Mouse (Mus musculus) adrenal gland, postnatal 10 days (tissue): ENCODE measurements at regions not wholly inside any gene's neighbourhood (a gene's known extent, or its start where the extent isn't known, plus 50 kb on each side); places are given as distances from the start of the nearest gene placed in this dataset.
"Not testable (repeated sequence)": the region's sequence is repeated elsewhere in the genome, so short reads cannot be mapped to it uniquely, and the experiment has no call there.

Experiments
- DNase-seq: peaks from one replicate; pipeline ENCODE4 v3.0.0; 2021; ENCODE audit warnings: mixed read lengths

GRCm38 (mm10) chr8:8973769-8974168 lies 283.4 kb upstream of the Arglu1 start:
- no peak for DNase-seq

DNA sequence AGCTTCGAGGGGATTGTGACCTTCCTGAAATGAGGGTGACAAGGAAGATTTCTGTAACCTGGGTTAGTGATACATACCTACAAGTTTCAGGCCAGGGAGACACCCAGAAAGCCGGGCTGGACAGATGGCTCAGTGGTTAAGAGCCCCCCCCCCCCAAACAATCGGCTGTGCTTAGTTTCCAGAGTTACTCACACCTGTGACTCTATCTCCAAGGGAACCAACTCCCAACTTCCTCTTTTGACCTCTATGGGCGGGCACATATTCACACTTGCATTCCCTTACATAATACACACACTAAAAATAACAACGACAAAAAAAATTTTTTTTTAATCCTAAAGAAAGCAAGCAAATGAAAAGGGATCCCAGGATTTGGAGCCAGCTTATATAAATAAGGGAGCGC lies 283.0 kb upstream of the Arglu1 start:
- no peak for DNase-seq

- no peak for DNase-seq
These were observed 280.5 kb upstream of the Arglu1 start for GRCm38 (mm10) chr8:8970776-8971175.

DNA sequence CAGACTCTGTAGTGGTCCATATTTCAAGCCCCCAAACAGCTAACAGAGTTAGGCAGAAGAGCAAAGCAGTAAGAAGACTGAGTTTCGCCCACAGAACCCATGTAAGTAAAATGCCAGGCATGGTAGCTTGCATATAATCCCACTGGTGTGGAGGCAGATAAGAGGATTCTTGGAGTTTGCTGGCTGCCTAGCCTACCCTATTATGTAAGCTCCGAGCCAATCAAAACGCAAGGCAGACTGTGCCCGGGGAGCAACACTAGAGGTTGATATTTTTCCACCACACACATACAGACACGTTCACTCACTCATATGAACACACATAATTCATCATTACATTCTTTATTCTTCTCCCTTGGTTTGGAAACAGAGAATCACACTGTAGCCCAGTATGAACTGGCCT lies 280.0 kb upstream of the Arglu1 start:
- no peak for DNase-seq

- DNase-seq, result no peak
These were observed 279.0 kb upstream of the Arglu1 start for GRCm38 (mm10) chr8:8969112-8969950.

- no peak for DNase-seq
These were observed 276.3 kb upstream of the Arglu1 start for GRCm38 (mm10) chr8:8966658-8967048.

DNA sequence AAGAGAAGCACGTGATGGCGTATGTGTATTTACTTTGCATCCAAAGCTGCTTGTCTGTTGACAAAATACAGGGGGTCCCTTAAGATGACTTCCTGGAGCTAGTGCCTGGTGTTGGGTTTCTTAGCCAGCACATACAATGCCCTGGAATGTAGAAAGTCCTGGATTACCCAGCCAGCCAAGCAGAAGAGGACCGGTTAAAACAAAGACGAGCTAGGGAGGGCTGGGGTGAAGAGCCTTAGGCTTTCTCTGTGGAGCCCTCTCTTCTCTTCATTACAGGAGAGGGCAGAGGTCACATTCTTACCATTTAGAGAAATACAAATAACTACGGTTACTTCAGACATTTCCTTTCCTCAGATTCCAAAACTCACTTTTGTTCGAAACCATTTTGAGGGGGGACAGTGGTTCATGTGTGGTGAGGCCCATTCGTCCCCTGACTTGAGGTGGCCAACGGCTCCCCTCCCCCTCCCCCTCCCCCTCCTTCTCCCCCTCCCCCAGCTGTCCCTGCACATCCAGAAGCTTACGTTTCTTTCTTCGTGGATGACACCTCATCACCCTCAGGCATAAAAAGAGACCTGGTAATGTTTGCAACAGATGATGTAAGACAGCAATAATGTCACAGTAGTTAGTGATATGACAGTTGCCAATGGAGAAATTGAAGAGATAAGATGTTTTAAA lies 275.8 kb upstream of the Arglu1 start:
- no peak for DNase-seq

- no peak for DNase-seq
These were observed 269.9 kb upstream of the Arglu1 start for GRCm38 (mm10) chr8:8960221-8960620.

GRCm38 (mm10) chr8:8959787-8960093 lies 269.4 kb upstream of the Arglu1 start:
- DNase-seq, result no peak

DNA sequence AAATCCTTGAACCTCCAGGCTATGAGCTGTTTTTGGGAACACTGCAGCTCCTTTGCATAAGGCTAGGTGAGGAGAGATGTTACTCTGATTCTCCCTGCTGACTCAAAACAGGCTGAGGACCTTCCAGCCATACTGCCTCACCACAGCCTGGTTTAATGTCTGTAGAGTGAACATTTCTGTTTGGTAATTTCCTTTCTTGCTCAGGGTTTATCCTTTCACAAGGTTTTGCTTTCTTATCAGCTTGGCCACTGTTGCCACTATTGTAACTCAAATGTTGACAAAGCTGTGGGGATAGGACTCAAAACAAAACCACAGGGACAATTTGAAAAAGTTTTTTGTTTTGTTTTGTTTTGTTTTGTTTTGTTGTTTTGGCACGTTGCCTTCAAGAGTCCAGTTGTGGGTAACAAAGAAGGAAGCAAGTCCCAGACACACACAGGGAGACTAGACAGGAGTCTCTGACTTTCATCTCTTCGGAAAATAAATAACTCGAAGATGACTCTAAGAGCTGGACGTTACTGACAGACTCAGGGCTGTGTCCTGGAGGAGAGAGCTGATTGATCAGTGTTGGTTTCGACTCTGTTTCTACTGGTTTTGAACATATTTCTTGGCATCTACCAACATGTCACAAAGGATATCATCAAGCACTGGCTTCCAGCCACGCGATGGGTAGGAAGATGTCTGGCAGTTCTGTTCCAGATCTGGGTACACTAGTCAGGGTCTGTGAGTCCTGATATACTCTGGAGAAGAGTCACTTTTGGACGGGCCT lies 268.9 kb upstream of the Arglu1 start:
- DNase-seq, result no peak

- not testable (repeated sequence) for DNase-seq
These were observed 267.8 kb upstream of the Arglu1 start for GRCm38 (mm10) chr8:8958140-8958539.

DNA sequence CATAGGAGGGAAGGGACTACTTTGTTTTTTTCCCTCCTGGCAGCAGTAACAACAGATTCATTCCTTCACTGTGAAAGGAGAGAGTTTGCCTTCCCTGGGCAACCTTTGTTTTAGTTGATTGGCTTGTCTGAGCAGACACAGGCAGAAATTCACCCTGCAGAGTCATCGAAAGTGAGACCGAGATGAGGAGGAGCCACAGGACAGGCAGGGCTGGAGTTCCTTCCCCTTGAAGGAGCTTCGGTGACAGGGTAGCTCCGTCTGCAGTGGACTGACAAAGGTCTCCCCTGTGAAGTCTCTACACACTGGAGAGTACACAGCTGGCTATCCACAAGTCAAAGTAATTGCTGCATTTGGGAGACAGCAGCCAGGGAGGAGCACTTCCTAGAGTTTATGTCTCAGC lies 261.9 kb upstream of the Arglu1 start:
- no peak for DNase-seq

DNA sequence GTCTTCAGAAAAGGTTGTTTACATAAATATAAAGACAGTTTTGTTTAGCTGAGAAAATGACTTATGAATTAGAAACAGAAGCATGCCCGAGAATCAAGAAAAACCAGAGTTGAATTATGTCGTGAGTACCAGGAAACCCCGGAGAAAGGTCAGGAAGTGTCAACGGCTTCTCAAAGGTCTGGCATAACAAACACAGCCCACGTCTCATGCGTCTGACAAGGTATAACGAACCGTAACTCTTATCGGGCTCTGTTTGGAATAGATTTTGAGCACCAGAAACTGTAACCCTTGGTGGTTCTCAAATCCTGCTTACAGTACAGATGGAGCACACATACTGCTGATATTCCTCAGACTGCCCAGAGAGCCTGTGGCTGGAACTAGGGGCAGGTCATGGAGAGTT lies 260.9 kb upstream of the Arglu1 start:
- DNase-seq, result no peak

- no peak for DNase-seq
These were observed 257.3 kb upstream of the Arglu1 start for GRCm38 (mm10) chr8:8947516-8948161.

DNA sequence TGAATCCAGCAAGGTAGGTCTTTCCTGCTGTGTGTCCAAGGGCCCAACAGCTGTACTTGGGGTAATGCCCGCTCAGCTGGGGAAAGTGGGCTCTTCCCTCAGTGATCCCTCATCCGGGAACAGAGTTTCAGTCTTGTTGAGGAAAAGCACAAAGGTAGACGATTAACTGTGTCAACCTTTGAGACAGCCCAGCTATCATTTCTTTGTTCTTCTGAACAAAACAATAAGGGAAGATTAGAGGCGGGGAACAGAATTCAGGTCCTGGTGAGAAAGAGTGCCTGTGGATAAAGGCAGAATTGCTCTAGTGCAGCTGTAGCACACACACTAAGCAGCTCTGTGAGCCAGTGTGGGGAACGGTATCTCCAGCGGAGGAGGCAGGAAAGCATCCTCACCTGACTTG lies 252.7 kb upstream of the Arglu1 start:
- no peak for DNase-seq

GRCm38 (mm10) chr8:8940899-8941298 lies 250.6 kb upstream of the Arglu1 start:
- no peak for DNase-seq

DNA sequence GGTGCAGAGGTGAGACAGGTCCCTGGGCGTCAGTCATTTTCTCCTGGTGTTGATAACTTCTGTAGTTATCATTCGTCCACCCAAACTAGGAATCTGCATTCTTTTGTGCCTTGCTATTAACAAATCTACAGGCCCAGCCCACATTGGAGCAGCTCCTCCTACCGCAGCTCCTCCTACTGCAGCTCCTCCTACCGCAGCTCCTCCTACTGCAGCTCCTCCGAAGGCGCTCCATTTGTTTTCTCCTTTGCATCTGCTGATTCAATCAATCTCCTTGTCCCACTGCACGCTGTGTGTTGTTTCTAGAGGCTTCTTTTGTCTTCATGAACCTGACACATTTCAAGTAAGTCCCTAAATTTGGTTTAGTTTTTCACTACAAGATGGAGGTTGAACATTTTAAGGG lies 248.2 kb upstream of the Arglu1 start:
- no peak for DNase-seq

DNA sequence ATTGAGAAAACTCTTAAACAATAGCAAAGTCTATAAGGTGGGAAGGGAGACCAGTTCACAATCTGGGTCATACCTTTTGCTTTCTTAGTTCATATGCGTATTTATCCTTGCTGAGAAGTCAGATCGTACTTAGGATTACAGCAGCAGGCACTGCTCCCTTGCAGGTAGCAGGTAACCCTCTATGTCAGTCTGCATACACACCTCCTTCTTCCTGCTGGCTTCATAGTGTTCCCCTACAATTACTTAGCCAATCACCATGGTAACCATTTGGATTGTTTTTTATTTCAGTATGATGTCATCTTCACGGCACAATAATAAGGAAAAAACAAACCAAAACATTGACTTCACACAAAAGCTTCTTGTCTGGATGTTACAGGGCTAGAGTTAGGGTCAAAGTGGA lies 242.1 kb upstream of the Arglu1 start:
- DNase-seq, result no peak

DNA sequence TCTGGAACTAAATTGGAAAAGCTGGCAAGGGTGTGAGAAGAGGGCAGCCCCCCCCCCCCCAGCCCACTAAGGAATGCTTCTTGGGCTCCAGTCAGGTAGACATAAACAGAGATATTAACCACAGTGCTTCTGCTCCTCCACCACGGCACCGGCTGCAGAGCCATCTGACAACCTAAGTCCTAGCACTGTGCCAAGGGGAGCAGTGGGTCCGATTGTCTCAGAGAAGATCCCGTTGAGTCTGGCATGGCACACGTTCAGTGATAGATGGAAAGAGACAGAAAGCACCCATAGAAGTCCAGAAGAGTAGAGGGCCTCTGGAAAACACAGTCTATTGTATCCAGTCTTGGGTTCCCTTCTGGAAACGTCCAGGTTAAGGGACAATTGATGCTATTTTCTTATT lies 241.4 kb upstream of the Arglu1 start:
- no peak for DNase-seq

DNA sequence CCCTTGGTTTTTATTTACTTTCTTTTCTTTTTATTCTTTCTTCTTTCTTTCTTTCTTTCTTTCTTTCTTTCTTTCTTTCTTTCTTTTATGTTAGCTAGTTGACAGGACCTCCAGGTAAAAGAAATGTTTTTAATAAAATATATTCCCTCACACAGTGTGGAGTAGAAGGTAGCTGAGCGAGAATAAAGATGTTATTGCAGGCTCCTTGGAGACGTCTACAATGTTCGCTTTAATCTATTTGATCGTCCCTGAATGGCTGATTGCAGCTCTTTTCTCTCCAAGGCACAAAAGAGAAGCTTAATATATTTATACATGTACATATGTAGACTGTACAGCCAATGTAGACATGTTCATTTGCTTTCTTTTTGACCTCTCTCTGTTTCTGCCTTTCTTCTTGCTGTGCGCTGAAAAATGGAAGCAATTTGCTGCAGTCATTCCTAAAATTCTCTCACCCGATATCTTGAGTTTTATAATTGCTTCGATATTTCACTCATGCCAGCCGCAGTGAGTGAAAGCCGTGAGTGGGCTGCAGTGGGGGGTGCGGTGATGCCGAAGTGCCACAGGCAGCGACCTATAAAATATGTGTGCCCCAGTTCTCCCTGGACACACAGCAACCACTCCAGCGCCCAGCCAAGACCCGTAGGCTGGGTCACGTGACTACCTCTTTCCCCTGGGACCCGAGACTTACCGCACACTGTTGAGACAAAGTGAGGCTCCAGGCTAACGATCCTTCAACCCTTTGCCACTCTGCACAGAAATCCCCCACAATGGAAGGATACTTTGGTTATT lies 237.9 kb upstream of the Arglu1 start:
- DNase-seq, result no peak

DNA sequence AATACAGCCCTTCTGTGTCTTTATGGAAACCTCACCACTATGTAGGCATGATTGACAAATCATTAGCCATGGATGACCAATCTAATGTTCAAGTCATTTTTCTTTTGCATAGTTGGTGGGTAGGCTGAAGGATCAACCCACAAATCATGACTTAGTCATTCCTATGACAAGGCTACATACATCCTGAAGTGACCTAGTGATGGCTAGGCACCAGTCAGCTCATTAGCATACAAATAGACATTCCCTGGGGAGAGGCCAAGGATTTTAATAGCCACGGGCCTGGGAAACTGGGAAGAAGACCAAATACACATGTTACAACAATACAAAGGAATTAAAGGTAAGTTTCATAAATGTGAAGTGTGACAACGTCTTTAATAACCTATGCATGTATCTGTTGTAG lies 231.1 kb upstream of the Arglu1 start:
- DNase-seq, result no peak
